Mouse (Mus musculus): ENCODE data around the gene Catspere2.
A peak's percentile ranks its signal among the peaks of the same experiment; 100 is the strongest.
"Not testable (repeated sequence)": the region's sequence is repeated elsewhere in the genome, so short reads cannot be mapped to it uniquely, and the experiment has no call there.

Catspere2 gene

DNA sequence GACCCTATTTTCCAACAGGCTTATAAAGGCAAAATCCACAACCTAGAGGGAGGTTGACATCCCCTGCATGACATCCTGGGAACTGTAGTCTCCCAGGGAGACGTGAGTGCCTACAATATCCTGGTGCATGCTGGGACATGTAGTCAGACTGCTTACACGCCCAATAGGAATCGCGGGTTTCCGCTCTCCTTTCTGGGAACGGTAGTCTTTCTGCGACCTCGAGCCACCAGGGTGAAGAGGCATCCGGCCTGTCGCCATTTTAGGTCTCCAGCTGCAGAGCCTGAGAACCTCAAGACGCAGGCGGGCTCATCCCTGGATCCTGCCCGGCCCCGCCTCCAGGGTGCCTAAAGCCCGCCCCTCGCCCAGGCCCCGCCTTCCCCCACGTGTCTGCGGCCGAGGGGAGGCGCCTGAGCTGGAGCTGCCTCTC is at the start of gene Catspere2:
TSS of gene Catspere2 (plus strand) at position 400 of the 427 bp plus-strand sequence.
- peak; percentile 99 for DNase-seq

DNA sequence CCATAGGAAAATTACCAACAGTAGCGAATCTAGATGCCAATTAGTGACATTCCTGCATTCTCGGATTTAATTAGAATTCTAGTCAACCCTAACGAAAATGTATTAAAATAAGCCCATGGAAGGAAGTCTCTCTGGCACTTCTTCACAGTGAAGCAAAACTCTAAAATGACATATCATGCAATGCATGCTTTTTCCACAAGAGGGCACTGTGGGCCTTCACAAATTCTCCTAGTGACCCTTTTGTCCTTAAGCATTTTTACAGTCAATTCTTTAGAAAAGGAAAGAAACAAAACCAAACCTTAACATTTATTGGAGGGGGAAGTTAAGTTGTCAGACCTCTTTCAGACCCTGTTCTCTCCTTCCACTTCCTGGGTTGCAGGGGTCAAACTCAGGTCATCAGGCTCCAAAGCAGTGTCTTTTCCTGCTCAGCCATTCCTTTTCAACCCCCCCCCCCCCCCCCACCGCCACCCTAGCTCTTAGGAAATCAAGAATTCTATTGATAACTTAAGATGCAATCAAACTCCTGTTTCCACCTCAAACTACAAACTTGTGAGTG is 42.7 kb upstream of the Catspere2 start:
- peak; percentile 2 for DNase-seq

DNA sequence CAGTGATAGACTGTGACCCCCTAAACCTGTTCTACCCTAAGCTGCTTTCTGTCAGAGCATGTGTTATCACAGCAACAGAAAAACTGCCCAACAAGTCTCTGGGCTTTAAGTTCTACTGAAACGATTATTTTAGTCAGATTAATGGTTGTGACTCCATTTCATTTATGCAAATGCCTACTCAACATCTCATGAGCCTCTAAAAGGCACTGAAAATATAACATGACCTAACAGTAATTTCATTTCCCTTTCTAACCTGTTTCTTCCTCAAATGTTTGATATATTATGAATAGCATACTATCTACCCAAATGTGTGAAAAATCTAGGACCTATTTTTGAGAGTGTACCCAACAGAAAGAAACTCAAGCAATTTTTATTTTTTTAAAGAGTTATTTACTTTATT is 1.9 kb upstream of the Catspere2 start:
- DNase-seq, result no peak

GRCm38 (mm10) chr1:177983582-177983981 is 359 bp downstream of the Catspere2 start:
- not testable (repeated sequence) for DNase-seq

DNA sequence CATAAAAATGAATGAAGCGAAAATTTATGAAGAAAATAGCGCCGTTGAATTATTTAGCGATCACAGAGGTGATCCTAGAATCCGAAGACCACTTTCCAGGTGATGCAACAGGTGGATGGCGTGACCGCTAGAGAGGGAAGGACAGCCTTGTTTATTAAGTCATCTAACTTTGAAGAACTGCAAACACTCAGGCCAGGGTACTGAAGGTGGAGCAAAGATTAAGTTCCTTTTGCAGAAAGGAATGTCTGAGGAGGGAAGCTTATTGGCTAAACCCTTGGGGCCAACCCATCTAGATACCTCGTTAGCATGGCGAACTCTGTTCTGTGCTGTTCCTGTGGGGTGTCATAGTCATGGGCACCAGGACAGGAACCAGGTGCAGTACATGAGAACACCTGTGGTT is 983 bp downstream of the Catspere2 start:
- peak; percentile 51 for DNase-seq

DNA sequence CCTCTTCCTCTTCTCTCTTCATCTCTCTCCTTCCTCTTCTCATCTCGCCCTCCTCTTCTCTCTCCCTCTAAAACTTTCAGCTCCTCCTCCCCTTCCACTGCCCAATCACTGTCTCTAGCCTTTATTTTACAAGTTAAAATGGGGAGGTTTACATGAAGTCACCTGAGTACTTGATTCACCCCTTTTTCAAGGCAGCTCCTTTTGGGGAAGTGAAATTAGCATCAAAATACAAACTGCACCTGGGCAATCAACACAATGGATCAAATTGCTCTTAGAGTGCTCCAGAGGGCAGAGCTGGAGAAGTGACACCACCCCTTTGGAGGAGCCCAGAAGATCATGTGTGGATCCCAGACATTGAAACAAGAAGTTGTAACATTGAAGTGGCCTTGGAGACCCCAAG is 4.3 kb downstream of the Catspere2 start:
- DNase-seq, result not testable (repeated sequence)

DNA sequence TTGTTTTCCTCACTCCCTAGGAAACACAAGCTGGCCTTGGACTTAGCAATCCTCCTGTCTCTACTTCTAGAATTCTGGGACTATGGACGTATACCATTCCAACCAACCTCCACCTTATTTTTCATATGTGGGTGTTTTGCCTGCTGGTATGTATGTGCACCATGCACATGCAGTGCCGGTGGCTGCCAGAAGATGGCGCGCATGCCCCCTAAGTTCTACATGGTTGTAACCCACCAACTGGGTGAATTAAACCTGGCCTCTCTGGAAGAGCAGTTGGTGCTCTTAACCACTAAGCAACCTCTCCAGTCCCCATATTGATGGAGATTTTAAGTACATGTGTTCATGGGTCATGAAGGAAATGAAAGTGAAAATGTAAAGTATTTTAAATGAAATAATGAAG is 89.6 kb downstream of the Catspere2 start:
- not testable (repeated sequence) for DNase-seq

- DNase-seq, result not testable (repeated sequence)
These were observed 114.6 kb downstream of the Catspere2 start for GRCm38 (mm10) chr1:178097865-178098264.

- not testable (repeated sequence) for DNase-seq
These were observed 125.3 kb downstream of the Catspere2 start for GRCm38 (mm10) chr1:178108514-178108913.

DNA sequence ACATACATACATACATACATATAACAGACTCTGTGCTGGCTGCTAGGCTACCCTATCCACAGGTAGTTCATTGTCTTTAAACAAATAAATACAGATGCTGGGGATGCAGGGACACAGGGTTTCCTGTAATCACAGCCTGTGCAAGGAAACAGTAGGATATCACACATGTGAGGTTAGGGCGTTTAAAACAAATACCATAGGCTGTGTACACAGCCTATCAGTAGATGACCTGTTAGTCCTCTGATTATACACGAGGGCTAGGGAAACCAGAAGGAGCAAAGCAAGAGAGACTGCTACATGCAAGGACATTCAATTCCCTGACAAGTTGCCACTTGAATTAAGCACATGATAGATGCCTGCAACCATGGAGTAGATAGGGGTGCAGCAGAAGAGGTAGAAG is 139.0 kb downstream of the Catspere2 start:
- not testable (repeated sequence) for DNase-seq

DNA sequence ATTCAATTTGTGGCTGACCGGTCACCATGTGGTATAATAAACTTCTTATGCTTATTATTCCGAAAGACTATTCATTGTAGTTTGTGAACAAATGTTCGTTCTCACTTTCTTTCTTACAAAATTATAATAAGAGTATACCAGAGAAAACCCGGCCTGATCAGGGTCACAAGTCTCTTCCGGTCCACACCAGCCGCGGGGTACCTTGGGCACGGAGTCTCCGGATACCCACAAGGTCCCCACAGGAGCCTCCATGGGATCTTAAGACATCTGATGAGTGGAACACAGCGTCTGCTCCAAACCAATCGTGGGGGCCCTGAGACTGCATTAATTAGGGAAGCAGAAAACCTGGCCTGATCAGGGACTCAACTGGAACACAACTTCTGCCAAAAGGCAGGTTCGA is 151.1 kb downstream of the Catspere2 start:
- DNase-seq, result no peak

GRCm38 (mm10) chr1:178146513-178146912 is 163.3 kb downstream of the Catspere2 start:
- peak; percentile 26 for DNase-seq

DNA sequence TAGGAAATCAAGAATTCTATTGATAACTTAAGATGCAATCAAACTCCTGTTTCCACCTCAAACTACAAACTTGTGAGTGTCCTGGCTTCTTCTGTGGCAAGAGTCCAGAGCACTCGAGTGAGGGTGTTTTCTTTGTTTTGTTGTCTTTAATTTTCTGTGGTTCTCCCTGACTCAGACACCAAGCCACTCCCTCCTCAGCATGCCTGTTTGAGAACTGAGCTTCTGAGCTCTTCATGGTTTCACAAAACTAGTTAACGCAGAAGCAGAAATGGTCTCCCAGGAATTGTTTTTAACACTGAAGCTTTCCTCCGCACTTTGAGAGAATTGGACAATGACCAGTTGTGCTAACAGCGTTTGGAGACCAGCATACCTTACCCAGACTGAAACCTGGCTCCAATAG is 163.7 kb downstream of the Catspere2 start:
- not testable (repeated sequence) for DNase-seq

DNA sequence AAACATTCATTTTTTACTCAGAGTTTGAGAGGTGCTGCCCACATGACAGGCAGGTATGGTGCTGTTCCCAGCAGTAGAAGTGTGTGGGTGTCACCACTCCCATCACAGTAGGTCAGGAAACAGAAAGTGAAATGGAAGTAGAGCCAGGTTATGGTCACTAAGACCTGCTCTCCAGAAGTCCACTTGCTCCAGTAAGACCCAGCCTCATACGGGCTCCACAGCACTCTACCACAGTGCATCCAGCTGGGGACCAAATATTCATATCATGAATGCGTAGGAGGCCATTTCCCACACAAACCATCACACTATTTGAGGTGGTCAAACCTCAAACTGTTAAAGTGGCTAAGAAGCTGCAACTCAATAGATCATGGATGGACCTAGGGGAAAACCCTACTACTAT is 199.0 kb downstream of the Catspere2 start:
- DNase-seq, result no peak

GRCm38 (mm10) chr1:178185591-178185990 is 202.4 kb downstream of the Catspere2 start:
- no peak for DNase-seq

DNA sequence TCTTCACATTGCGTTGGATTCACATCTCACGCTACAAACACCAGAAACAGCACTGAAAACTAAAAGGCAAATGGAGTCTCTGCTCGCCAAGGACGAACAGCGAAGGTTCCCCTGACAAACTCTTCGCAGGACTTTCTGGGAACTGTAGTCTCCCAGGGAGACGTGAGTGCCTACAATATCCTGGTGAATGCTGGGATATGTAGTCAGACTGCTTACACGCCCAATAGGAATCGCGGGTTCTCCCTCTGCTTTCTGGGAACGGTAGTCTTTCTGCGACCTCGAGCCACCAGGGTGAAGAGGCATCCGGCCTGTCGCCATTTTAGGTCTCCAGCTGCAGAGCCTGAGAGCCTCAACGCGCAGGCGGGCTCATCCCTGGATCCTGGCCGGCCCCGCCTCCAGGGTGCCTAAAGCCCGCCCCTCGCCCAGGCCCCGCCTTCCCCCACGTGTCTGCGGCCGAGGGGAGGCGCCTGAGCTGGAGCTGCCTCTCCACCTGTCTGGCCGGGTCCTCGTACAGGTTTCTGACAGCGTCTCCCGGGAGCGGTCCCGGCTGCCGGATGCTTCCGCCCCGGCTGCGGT is 204.1 kb downstream of the Catspere2 start, which contains the start of gene Desi2:
TSS of gene Desi2 (plus strand) at position 202 of the 576 bp plus-strand sequence.
- peak; percentile 99 for DNase-seq

- not testable (repeated sequence) for DNase-seq
These were observed 204.6 kb downstream of the Catspere2 start for GRCm38 (mm10) chr1:178187810-178188209.

GRCm38 (mm10) chr1:178188386-178188785 is 205.2 kb downstream of the Catspere2 start:
- peak; percentile 66 for DNase-seq

- DNase-seq, result no peak
These were observed 222.6 kb downstream of the Catspere2 start for GRCm38 (mm10) chr1:178205701-178206325.

GRCm38 (mm10) chr1:178207856-178208255 is 224.6 kb downstream of the Catspere2 start:
- not testable (repeated sequence) for DNase-seq

- no peak for DNase-seq
These were observed 226.7 kb downstream of the Catspere2 start for GRCm38 (mm10) chr1:178209966-178210365.

DNA sequence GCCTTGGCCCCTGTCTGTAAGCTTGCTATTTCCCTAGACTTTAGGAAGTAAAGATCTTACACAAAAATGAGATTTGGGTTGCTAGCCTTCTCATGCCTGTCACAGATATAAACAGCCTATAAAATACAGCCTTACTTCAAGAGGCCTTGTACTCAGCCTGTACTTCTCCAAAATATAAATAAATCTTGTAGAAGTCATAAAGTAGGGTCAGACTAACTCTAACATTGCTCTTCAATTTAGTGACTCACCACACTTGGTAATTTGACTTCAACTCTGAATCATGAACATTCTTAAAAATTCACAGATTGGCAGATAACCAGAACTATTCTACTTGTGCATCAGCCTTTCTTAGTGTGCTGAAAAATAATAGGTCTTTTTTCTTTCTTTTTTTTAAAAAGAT is 233.9 kb downstream of the Catspere2 start:
- no peak for DNase-seq

DNA sequence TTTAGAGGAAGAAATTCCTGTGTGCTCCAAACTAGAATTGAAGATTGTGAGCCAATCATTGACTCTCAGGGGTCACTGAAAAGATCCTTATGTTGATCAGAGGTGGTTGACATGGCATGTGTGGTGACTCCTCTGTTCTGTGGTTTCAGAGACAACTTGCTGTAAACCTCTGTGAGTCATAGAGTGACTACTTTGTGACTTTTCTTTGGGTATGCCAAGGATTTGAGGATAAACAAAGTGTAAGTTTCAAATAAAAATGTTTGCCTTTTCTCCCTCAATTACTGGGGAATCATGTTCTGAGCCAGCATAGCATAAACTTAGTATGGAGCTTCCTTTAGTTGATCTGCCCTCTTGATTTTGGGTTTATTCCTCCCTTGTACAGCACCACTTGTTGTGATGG is 235.1 kb downstream of the Catspere2 start:
- DNase-seq, result no peak
